Mouse (Mus musculus): ENCODE measurements around the gene Rgs10.

Gene Rgs10

DNA sequence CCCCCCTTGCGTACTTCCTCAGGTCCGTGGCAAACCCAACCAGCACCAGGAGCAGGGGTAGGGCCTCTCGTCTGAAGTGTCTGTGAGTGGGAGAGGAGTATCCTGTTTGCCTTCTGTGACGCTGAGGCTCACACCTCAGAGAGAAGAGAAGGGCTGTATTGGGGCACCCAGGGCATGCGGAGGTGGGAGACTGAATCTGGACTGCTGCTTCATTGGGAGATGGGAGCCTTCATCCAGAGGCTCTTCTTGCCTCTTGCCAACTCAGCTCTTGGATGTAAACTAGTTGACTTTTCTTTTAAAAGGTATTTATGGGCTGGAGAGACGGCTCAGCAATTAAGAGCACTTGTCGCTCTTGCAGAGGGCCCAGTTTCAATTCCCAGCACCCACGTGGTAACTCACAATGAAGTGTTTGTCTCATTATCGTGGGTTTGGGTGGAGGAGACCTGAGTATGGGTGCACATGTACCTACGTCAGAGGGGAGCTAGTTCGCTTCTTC is 42.3 kb downstream of the Rgs10 start:
- CTCF ChIA-PET, result no interaction called here

DNA sequence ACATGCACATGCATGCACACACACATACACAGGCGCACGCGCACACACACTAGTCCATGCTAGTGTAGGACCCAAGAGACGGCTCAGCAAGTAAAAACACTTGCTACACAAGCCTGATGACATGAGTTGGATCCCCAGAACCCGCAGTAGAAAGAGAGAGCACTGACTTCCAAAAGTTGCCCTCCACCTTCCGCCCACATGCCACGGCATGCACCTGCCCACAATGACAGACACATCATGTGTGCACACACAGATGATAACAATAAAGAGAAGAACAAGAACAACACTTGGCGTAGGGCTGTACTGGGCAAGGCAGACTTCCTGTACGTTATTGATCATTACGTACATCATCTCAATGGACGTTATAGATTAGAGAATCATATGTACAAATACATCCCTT is 44.4 kb downstream of the Rgs10 start:
- CTCF ChIA-PET, result no interaction called here

DNA sequence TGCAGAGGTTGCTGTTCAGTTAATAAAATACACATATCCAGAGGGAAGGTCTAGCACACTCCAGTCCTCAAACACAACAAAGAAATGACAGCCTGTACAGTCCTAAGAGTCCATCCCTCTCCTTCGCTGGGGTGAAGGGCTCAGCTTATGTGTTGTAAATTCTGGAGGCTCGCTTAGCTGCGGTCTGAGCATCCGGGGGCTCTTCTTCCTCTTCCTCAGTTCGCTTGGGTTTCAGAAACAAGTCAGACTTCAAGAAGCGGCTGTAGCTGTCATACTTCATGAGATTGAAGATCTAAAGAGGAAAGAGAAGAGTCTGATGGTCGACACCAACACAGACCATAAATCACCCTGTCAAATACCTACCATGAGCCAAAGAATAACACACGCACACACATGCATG is 44.8 kb downstream of the Rgs10 start:
- CTCF ChIA-PET, result no interaction called here

DNA sequence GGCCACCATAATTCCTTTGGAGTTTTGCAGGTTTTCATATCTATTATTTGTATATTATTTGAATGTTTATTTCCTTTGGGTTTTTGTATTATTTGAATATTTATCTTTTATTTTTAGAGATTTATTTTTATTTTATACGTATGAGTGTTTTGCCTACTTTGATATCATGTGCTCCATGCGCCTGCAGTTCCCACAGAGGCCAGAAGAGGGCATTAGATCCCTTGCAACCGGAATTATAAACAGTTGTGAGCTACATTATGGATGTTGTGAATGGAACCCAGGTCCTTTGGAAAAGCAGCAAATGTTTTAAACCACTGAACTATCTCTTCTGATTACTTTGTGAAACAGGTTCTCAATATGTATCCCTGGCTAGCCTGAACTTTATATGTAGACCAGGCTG is 46.2 kb downstream of the Rgs10 start:
- CTCF ChIA-PET, result interaction anchor here (1.0 kb wide), 1 partner anchor 318 kb away, joined by 3 read pairs; no protein-coding TSS in a partner anchor

DNA sequence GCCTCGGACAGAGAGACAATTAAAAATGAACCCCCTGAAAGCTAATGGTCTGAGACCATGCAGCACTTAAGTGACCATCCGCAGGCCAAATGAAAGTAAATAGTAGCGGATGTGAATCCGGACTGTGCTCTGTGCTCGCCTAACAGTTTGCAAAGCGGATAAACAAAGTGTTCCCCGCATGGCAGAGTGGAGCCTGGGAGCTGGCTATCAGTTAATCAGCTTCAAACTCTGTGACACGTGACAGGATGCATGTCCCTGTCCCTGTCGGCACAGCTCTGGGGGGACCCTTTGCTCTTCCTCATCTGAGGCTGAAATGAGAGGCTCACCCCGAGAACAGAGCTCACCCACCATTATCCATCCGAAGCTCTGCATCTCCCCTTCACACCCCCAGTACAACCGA is 49.2 kb downstream of the Rgs10 start:
- CTCF ChIA-PET, result no interaction called here

DNA sequence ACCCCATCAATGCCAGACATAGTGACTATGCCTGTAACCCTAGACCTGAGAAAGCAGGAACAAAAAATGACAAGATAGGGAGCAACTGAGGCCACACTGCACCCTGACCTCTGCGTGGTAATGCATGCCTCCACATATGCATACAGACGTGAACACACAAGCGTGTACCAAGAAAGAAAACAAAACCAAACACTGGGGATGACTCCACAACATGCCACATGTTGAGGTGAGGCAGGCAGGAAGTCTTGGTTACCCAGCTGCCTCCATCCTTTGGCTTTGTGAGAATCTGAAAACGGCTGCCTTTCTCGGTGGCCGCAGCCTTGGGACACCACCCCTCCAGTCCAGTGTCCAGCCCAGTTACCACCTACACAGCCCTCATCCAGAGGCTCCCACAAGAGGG is 49.7 kb downstream of the Rgs10 start:
- CTCF ChIA-PET, result no interaction called here

DNA sequence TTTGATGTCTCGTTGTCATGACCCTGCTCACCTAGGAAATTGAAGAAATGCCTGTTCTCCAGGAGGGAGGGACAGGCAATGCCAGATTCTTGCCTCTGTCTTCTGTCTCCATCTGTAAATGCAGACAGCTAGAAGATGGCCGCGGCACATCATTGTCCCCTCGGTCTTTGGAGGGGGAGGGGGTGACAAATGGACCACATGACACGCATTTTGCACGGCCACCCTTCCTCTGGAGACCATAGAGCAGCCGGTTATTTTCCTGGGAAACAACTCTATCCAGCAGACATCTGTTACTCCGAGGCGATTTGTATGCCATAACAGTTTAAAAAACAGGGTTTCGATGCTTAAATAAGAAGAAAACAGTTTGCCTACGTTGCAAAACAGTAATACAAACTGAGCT is 51.9 kb downstream of the Rgs10 start:
- CTCF ChIA-PET, result no interaction called here

DNA sequence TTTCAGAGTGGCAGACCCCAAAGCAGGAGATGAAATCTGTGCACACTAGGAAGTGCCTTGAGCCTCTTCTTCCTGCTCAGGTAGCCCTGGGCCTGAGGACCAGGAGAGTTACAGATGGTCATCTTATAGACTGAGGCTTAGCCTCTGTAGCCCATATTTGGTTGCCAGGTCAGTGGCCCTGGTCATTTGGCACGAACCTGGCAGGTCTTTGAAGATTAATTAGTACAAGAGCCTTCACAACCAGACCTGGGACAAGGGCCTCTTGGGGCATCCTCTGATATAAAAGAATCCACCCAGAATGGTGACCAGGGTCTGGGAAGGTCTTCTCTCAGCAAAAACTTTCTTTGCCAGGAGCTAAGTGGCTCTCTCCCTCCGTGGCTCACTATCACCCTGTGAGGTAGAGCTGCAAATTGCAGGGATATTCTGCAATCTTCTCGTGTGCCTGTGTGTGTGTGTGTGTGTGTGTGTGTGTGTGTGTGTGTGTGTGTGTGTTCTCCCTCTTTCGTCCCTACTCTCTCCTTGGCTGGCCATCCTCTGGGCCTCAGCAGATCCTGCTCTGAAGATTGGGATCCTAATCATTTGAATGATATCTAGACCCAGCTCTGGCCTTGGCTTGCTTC is 53.4 kb downstream of the Rgs10 start:
- CTCF ChIA-PET, result no interaction called here

DNA sequence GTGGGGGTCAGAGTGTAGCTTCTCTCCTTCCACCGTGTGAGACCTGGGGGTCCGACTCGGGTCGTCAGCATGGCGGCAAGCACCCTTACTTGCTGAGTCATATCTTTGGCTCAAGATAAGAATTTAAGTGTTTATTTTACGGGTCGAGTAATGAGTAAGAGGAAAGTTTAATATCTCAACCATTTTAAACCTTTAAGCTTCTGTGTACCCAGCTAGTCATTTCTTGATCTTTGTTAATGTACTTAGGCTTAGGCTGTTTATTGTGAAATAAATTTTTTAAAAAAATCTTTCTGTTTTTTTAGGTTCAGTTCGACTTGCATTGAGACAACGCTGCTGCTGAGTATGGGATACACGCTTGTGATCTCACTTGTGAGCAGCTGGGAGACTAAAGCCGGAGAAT is 54.0 kb downstream of the Rgs10 start:
- CTCF ChIA-PET, result no interaction called here

DNA sequence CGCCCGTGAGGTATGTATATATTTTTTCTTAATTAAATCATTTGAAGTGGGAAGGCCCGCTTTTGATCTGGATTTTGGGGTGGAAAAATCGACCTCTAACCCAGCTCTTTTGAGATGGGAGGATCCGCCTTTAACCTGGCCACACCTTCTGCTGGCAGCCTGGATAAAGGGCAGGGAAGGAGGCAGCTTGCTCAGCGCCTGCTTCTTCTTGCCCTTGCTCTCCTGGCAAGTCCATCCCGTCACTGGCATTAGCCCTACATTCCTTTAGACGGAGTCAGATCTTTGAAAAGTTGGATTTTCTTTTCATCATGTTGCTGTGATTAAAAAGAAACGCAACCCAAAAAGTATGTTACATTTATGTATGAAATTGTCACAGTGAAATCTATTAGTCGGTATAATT is 54.8 kb downstream of the Rgs10 start:
- CTCF ChIA-PET, result no interaction called here

DNA sequence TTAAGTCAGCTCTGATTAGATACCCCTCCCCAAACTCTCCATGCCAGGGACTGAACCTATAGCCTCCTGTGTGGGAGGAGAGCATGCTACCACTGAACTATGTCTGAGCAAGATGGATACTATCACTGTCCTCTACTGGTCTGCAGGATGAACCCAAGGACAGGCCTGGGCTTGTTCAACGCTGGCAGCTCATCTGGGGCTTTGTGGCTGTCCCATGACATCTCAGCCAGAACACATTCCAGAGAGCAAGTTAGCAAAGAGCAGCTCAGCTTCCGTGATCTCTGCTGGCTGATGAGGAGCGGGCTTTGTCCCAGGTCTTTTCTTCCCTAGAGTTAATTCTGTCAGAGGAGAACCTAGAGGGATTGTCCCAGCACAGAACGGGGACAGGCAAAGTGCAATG is 55.6 kb downstream of the Rgs10 start:
- CTCF ChIA-PET, result no interaction called here

DNA sequence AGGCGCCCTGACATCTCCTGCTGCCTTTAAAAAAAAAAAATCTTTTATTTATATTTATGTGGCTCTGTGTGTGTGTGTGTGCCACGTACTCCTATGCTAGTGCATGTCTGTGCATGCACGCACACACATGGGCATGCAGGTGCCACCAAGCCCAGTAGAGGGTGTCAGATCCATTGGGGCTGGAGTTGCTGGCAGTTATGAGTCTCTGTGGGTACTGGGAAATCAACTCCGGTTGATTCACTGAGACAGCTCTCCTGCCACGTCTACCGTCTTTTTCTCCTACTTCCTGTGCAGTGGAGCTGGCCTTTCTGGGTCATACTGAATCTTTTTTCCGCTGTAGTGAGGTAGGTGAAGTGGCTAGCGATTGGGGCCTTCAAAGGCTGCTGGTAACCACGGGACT is 58.8 kb downstream of the Rgs10 start:
- CTCF ChIA-PET, result interaction anchor here (0.5 kb wide), 1 partner anchor 244 kb away, joined by 8 read pairs; no protein-coding TSS in a partner anchor

DNA sequence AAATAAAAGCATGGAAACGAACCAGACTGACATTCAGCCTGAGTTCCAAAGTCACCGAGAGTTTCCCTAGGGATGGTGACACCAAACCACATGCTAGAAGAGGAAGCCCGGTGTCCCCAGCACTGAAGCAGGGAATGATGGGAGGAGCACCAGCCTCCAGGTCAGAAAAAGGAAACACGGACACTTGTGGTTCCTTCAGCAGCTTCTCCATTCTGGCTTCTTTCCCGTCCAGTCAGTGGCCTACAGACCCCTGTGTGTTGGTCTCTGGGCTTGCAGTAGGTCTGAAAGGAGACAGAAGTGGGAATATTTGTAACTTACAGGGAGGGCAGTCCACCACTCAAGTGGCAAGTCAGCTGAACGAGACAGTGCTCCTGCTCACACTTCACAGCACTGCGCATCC is 59.4 kb downstream of the Rgs10 start:
- CTCF ChIA-PET, result no interaction called here

DNA sequence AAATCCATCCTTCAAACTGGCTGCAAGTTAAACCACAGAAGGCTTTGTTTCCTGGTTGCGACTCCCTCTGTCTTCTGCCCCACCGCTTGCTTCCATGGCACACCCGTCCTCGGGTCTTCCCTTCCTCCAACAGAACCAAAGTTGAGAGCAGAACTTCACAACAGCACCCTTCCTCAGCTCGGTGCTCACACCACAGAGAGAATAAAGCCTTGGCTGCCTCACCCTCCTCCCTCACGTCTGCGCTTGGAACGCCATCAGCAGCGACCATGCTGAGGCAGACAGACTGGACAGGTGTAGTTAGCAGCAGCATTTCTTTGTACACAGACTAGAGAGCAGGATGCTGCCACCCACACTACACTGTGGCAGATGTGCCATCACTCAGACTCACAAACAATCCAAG is 59.8 kb downstream of the Rgs10 start:
- CTCF ChIA-PET, result no interaction called here

DNA sequence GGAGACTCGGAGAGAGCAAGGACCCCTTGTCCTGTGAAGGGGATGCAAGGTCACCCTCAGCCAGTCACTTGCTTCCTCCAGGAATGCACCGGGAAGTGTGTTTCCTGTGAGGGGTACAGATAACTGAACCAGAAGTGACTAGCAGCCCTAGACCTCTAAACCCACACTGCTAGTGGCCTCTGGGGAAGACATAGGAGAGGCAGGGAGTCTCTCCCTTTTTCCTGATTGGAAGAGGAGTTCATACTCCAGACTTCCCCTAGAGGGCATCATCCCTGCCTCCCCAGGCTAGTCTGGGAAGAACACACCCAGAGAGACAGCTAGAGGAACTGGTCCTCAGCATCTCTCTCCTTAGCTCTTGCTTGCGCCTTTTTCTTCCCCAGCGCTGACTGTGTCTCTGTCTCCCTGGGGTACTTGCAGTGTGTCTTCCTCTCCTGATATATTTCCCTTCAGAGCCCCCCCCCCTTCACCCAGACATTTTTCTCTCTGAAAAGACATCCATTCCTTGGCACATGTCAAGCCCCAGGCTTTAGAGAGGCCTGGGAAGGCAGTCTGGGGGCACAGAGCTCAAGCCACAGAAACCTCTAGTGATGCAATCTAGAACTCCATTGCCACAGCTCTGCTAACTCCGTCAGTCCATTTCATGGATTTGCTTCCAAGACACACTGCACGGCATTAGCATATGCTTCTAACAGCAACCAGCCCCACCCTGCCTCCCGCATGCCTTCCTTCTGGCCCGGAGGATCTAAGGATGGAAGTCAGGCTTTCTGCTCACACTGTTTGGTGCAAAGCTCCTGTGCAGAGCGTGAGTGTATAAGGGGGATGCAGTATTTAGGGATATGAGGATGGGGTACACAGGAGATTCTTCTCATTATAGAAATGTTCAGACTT is 61.4 kb downstream of the Rgs10 start:
- CTCF ChIA-PET, result no interaction called here

DNA sequence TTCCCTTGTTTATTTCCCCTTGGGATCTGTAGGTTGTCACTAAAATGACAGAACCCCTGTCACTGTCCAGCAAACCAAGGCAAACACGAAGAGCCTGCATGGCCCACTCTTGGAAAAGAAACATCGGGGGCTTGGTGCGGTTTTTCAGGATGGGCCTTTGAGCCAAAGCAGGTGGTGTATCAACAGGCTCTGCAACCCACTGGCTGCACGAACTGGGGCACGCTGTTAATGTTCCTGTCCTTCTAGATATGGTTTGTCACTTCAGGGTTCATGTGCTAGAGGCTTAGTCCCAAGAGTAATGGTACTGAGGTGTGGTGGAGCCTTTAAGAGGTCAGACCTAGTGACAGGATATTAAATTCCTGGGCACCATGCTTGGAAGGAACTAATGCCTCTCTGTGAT is 63.1 kb downstream of the Rgs10 start:
- CTCF ChIA-PET, result interaction anchor here (0.6 kb wide), 1 partner anchor 17 kb away, joined by 4 read pairs; no protein-coding TSS in a partner anchor

DNA sequence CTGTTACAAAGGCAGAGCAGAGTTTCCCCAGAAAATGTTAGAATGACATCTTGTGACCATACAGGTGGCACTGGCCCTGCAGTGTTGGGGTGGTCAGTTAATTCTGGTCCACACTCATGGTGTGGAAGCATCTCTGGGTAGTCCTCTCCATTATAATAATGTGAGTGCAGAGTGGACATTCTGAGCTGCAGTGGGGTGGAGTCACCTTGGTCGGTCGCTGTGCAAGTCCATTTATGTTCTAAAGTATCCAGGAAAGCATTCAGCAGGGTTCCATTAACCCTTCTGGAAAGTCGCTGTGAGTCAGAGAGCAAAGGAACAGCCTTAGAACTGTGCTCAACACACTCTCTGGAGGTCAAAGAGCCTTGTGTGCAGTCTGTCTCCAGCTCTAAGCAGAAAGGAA is 65.8 kb downstream of the Rgs10 start:
- CTCF ChIA-PET, result no interaction called here

DNA sequence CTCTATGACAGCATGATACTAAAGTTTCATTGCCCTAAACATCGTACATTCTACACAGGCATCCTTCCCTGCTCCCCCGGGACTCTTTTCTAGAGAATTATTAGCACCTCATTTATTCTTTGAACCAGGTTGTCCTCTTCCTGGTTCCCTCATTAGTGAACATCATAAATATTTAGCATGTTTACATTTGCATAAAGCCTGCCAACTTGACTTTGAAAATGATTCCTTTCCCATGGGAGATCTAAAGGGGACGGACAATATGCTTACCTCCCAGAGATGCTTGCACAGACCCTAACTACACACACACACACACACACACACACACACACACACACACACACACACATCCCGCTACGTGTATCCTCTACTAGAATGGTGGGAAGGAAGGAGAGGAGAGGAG is 67.4 kb downstream of the Rgs10 start:
- CTCF ChIA-PET, result no interaction called here

DNA sequence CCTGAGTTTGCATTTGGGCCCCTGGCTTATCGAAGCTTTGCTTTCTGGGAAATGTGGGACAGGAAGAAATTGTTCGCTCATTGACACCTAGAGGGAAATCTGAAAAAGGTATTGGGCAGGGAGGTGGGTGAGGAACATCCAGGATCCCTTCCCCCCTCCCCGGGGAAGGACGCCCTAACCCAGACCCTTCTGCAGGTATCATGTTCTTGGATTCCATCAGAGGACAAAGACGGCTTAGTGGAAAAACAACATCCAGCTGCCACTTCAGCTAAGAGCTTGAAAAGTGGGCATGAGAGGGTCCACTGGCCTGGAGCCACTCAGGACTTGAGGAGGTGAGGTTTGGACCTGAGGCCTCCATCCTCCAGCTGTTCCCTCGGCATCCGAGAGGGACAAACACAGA is 68.2 kb downstream of the Rgs10 start:
- CTCF ChIA-PET, result no interaction called here

DNA sequence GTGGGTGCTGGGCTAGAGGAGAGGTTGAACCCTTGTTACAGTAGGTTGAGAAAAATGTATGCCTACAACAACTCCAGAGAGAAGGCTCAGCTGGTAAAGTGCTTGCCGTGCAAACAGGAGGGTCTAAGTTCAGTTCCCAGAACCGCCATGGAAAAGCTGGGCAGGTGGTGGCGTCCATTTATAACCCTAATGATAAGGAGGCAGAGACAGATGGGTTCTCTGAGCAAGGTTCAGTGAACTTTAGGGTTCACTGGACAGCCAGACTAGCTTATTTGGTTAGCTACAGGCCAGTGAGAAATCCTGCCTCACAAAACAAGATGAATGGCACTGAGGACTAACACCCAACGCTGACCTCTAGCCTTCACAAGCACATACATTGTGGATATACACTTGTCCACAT is 68.8 kb downstream of the Rgs10 start:
- CTCF ChIA-PET, result no interaction called here

DNA sequence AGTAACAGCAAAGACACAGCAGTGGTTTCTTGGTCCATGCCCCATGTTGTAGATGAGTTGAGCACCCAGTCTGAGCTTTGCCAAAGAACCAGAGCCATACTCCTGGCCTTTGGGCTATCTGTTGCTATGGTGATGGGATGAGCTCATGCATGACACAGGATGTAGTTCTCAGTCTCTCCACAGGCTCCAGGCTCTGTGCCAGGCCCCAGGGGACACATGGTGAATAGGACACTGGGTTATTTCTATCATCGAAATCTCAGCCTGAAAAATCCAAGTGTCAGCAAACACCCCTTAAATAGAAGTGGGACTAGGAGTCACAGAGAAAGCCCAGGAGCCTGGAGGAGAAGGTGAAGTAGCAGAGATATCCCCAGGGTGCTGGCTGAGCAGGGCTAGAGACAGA is 70.0 kb downstream of the Rgs10 start:
- CTCF ChIA-PET, result interaction anchor here (0.7 kb wide), 1 partner anchor 106 kb away, joined by 3 read pairs; no protein-coding TSS in a partner anchor

DNA sequence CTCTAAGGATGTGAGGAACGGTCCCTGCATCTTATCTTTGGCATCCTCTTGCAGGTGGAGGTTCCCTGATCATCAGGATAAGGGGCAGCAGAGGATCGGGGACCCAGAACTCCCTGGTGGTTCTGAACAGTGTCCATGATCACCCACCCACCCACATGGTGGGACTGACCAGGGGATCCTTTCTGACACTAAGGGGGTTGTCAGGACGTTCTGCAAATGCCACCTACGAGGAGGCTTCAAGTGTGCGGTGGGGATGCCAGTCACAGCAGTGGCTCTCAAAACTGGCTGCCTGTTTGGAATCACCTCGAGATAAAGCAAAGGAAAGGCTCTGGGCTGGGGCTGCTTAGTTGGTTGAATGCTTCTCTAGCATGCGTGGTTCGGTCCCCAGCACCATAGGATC is 71.6 kb downstream of the Rgs10 start:
- CTCF ChIA-PET, result interaction anchor here (0.7 kb wide), 1 partner anchor 392 kb away, joined by 10 read pairs; no protein-coding TSS in a partner anchor

DNA sequence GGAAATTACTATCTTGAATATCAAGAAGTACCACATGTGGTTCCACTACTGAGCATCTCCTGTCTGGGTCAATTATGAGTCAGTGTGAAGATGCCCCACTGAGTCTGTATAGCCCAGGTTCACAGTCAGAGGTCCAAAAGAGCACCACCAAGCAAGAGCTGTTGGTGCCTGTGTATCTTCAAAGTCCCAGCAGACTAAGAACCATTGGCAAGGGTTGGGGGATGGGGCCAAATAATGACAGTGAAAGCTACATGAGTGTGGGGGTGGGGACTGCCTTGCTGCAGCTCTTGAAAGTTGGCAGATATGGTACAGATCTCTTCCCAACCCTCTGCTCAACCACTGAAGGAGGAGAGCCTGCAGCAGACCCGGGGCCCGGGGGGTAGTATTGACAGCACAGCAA is 72.0 kb downstream of the Rgs10 start:
- CTCF ChIA-PET, result interaction anchor here (0.7 kb wide), 1 partner anchor 143 kb away, joined by 3 read pairs; no protein-coding TSS in a partner anchor
